Mouse (Mus musculus): ENCODE data around the gene Abcg1. TPM values are rescaled to one million over a fixed set of nuclear protein-coding genes. Genes with fewer than 3 reads are reported as not detected.

Gene Abcg1
- total and polyA plus RNA-seq, 2 experiments from 2014 or later, result 17.4 to 34.9 TPM

GRCm38 (mm10) chr17:31133776-31134175, 76.3 kb downstream of the Abcg1 start:
- no peaks in the 10 kb centered on the region for H3K9me3 ChIP-seq (ENCODE audit: low read length)
- H3K36me3 ChIP-seq (ENCODE audit: insufficient read depth, low read length), result no peaks in the 10 kb centered on the region
- no peak overlapping the region for H3K27ac ChIP-seq
- no peak for TF ChIP-seq CTCF (IDR thresholded peaks at IDR 0.05; ENCODE audit: low read depth)
- H3K4me3 ChIP-seq (ENCODE audit: low read length), result no peak overlapping the region
- no peak overlapping the region for H3K4me2 ChIP-seq (ENCODE audit: low read depth, low read length)
- H3K4me1 ChIP-seq (ENCODE audit: insufficient read depth, low read length), result no peaks in the 10 kb centered on the region
- H3K9ac ChIP-seq (replicated peaks; ENCODE audit: low read length), result no peak overlapping the region
- ATAC-seq (no peak), DNase-seq (ENCODE audit: low spot score) (no peak)
- WGBS, result 82% methylated on average over 15 of the region's 15 CpGs
- H3K27me3 ChIP-seq (ENCODE audit: insufficient read depth, low read length), result no peaks in the 10 kb centered on the region

- H3K9me3 ChIP-seq (ENCODE audit: low read length), result no peaks in the 10 kb centered on the region
- 83% methylated on average over 6 of the region's 6 CpGs for WGBS
- no peaks in the 10 kb centered on the region for H3K27me3 ChIP-seq (ENCODE audit: insufficient read depth, low read length)
- TF ChIP-seq CTCF (IDR thresholded peaks at IDR 0.05; ENCODE audit: low read depth), result no peak
- no peak overlapping the region for H3K9ac ChIP-seq (replicated peaks; ENCODE audit: low read length)
- ATAC-seq, result no peak
- no peak for DNase-seq (ENCODE audit: low spot score)
- no peak overlapping the region for H3K4me3 ChIP-seq (ENCODE audit: low read length)
- no peaks in the 10 kb centered on the region for H3K4me1 ChIP-seq (ENCODE audit: insufficient read depth, low read length)
- H3K36me3 ChIP-seq (ENCODE audit: insufficient read depth, low read length), result no peaks in the 10 kb centered on the region
- H3K4me2 ChIP-seq (ENCODE audit: low read depth, low read length), result no peak overlapping the region
- H3K27ac ChIP-seq, result no peak overlapping the region
These were observed 77.4 kb downstream of the Abcg1 start for GRCm38 (mm10) chr17:31134913-31135312.

DNA sequence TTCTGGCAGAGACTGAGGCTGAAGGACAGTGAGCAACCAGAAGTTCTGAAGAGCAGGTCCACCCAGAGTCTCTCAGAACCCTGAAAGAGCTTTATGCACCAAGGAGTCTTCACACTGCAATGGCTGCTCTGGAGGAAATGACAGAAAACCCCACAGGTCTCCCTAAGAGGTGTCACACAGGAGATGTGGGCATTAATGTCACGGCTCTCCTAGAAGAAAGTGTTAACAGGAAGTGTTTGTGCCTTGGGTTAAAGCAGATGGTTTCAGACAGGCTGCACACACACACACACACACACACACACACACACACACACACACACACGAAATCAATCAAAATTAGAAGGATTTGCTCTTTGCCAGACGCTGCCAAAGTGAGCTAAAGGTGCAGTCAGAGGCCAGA, 78.8 kb downstream of the Abcg1 start:
- Histone ChIP-seq H3K9me3 (ENCODE audit: low read length) (no peaks in the 10 kb centered on the region), H3K27me3 (ENCODE audit: insufficient read depth, low read length) (no peaks in the 10 kb centered on the region), H3K4me1 (ENCODE audit: insufficient read depth, low read length) (no peaks in the 10 kb centered on the region), H3K36me3 (ENCODE audit: insufficient read depth, low read length) (no peaks in the 10 kb centered on the region), H3K9ac (replicated peaks; ENCODE audit: low read length) (no peak overlapping the region), H3K4me2 (ENCODE audit: low read depth, low read length) (no peak overlapping the region), H3K27ac (no peak overlapping the region), H3K4me3 (ENCODE audit: low read length) (no peak overlapping the region)
- WGBS, result 60% methylated on average over 3 of the region's 3 CpGs
- DNase-seq (ENCODE audit: low spot score) (no peak), ATAC-seq (no peak)
- TF ChIP-seq CTCF (IDR thresholded peaks at IDR 0.05; ENCODE audit: low read depth), result no peak

DNA sequence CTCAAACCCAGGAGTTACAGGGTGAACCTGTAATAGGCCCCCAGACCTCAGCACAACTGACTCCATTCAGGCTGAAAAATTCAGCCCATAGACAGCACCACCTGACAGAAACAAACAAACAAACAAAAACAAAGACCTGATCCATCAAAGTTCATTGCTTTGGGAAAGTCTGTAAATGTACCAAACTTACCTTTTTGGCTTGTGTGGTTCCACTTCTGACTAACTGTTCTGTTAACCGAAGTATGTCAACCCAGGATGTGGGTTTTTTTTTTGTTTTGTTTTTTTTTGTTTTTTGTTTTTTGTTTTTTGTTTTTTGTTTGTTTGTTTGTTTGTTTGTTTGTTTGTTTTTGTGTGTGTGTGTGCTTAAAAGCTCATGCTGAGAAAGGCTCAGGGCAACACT, 79.3 kb downstream of the Abcg1 start:
- WGBS, result 91% methylated on average over 1 of the region's 1 CpGs
- ATAC-seq (no peak), DNase-seq (ENCODE audit: low spot score) (no peak)
- H3K4me3 ChIP-seq (ENCODE audit: low read length), result no peak overlapping the region
- H3K9me3 ChIP-seq (ENCODE audit: low read length), result no peaks in the 10 kb centered on the region
- H3K9ac ChIP-seq (replicated peaks; ENCODE audit: low read length), result no peak overlapping the region
- H3K4me1 ChIP-seq (ENCODE audit: insufficient read depth, low read length), result no peaks in the 10 kb centered on the region
- H3K27me3 ChIP-seq (ENCODE audit: insufficient read depth, low read length), result no peaks in the 10 kb centered on the region
- H3K36me3 ChIP-seq (ENCODE audit: insufficient read depth, low read length), result no peaks in the 10 kb centered on the region
- no peak overlapping the region for H3K4me2 ChIP-seq (ENCODE audit: low read depth, low read length)
- no peak for TF ChIP-seq CTCF (IDR thresholded peaks at IDR 0.05; ENCODE audit: low read depth)
- H3K27ac ChIP-seq, result no peak overlapping the region

DNA sequence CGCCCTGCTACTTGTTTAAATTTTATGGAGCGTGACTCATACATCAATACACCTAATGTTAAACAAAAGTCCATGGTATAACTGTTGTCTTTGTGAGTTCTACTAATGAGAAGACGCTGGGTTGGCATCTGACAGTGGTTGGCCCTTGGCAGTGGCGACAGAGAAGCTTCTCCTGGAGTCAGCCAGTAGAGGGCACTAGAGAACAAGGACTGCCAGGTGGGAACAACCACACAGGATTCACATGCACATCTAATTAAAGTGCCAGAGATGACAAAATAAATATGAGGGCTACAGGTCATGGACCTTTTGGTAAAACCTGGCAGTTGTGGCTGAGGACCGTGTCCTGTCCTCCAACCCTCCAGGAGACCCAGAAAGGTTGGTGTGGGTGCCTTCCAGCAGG, 80.9 kb downstream of the Abcg1 start:
- H3K9ac ChIP-seq (replicated peaks; ENCODE audit: low read length), result no peak overlapping the region
- DNase-seq (ENCODE audit: low spot score) (peak; percentile 86), ATAC-seq (no peak)
- H3K4me1 ChIP-seq (ENCODE audit: insufficient read depth, low read length), result no peaks in the 10 kb centered on the region
- no peak overlapping the region for H3K4me2 ChIP-seq (ENCODE audit: low read depth, low read length)
- no peak overlapping the region for H3K27ac ChIP-seq
- WGBS, result 17% methylated on average over 5 of the region's 5 CpGs
- TF ChIP-seq CTCF (IDR thresholded peaks at IDR 0.05; ENCODE audit: low read depth), result peak; percentile 89
- H3K36me3 ChIP-seq (ENCODE audit: insufficient read depth, low read length), result no peaks in the 10 kb centered on the region
- H3K27me3 ChIP-seq (ENCODE audit: insufficient read depth, low read length), result no peaks in the 10 kb centered on the region
- no peaks in the 10 kb centered on the region for H3K9me3 ChIP-seq (ENCODE audit: low read length)
- no peak overlapping the region for H3K4me3 ChIP-seq (ENCODE audit: low read length)

GRCm38 (mm10) chr17:31142116-31142515, 84.6 kb downstream of the Abcg1 start:
- no peak overlapping the region for H3K4me3 ChIP-seq (ENCODE audit: low read length)
- no peaks in the 10 kb centered on the region for H3K9me3 ChIP-seq (ENCODE audit: low read length)
- no peak overlapping the region for H3K27ac ChIP-seq
- ATAC-seq (no peak), DNase-seq (ENCODE audit: low spot score) (no peak)
- H3K36me3 ChIP-seq (ENCODE audit: insufficient read depth, low read length), result no peaks in the 10 kb centered on the region
- no peak overlapping the region for H3K4me2 ChIP-seq (ENCODE audit: low read depth, low read length)
- no peaks in the 10 kb centered on the region for H3K4me1 ChIP-seq (ENCODE audit: insufficient read depth, low read length)
- no peak overlapping the region for H3K9ac ChIP-seq (replicated peaks; ENCODE audit: low read length)
- TF ChIP-seq CTCF (IDR thresholded peaks at IDR 0.05; ENCODE audit: low read depth), result no peak
- H3K27me3 ChIP-seq (ENCODE audit: insufficient read depth, low read length), result no peaks in the 10 kb centered on the region
- 91% methylated on average over 7 of the region's 7 CpGs for WGBS

- DNase-seq (ENCODE audit: low spot score), result peak; percentile 53
- 63% methylated on average over 15 of the region's 15 CpGs for WGBS
These were observed 86.9 kb downstream of the Abcg1 start, which contains the start of gene Tff2 for GRCm38 (mm10) chr17:31144040-31145037. Gene Tff2 (minus strand): TSS chr17:31144282.

More at GRCm38 (mm10) chr17:31144040-31145037, 86.9 kb downstream of the Abcg1 start, which contains the start of gene Tff2:
- 0 out of 2 replicates have a peak, but pooled peaks have one; percentile 35 for ATAC-seq
- TF ChIP-seq CTCF (IDR thresholded peaks at IDR 0.05; ENCODE audit: low read depth), result no peak
- Histone ChIP-seq H3K9me3 (ENCODE audit: low read length) (0 out of 2 replicates have a peak, but pooled peaks cover 4% of the 10 kb centered on the region), H3K36me3 (ENCODE audit: insufficient read depth, low read length) (no peaks in the 10 kb centered on the region), H3K4me3 (ENCODE audit: low read length) (no peak within 1 kb of the TSS), H3K27me3 (ENCODE audit: insufficient read depth, low read length) (no peaks in the 10 kb centered on the region), H3K4me1 (ENCODE audit: insufficient read depth, low read length) (no peaks in the 10 kb centered on the region), H3K27ac (no peak within 1 kb of the TSS), H3K4me2 (ENCODE audit: low read depth, low read length) (no peak within 1 kb of the TSS), H3K9ac (replicated peaks; ENCODE audit: low read length) (no peak within 1 kb of the TSS)

All from hindbrain, postnatal 0 days (tissue).